Mouse (Mus musculus) lung, adult 2 months (tissue): ENCODE measurements at regions not wholly inside any gene's neighbourhood (a gene's known extent, or its start where the extent isn't known, plus 50 kb on each side); places are given as distances from the start of the nearest gene placed in this dataset.

Source experiments
- DNase-seq: peaks from one replicate; pipeline ENCODE4 v3.0.0; 2022
- H3K4me1 ChIP-seq: fragments of 200-500 bp; 2 replicates; pipeline ENCODE4 v1.6.1; 2011; ENCODE audit warnings: low read length; ENCODE audit not compliant: control insufficient read depth, insufficient read depth
- H3K4me3 ChIP-seq: fragments of 200-500 bp; replicated peaks from 2 replicates; pipeline ENCODE3; 2011; ENCODE audit warnings: low read depth, mild to moderate bottlenecking, control low read depth, low read length; ENCODE audit errors: extremely low read depth
- CTCF ChIP-seq: fragments of 200-500 bp; IDR thresholded peaks from 2 replicates; pipeline ENCODE4 v1.5.1; 2011; ENCODE audit warnings: mild to moderate bottlenecking, low read length, control low read depth; ENCODE audit not compliant: insufficient read depth
- POLR2A ChIP-seq: fragments of 200-500 bp; IDR thresholded peaks from 2 replicates; pipeline ENCODE4 v1.6.1; 2011; ENCODE audit warnings: low read depth, mild to moderate bottlenecking, control low read depth, low read length, borderline replicate concordance; ENCODE audit errors: extremely low read depth
- WGBS: fragments of 180-500 bp; shearing (Covaris S2); methylation state at CpG from one replicate; pipeline ENCODE4 v1.1.7; 2018; 5-methylcytosine and 5-hydroxymethylcytosine counted together

- Histone ChIP-seq H3K4me1 (peaks cover 2% of the 10 kb centered on the region; the same call in 1 of the 2 replicates), H3K4me3 (no peak overlapping the region)
- 31% methylated on average over 6 of the region's 6 CpGs for WGBS
- DNase-seq: no peak
- TF ChIP-seq CTCF: no peak
- TF ChIP-seq POLR2A: no peak
Observed at GRCm38 (mm10) chr2:146565693-146566092, 53.5 kb upstream of the Ralgapa2 start.

GRCm38 (mm10) chr2:146568171-146568842 lies 56.2 kb upstream of the Ralgapa2 start:
- no peak for DNase-seq
- Histone ChIP-seq H3K4me1 (no peaks in the 10 kb centered on the region; the same call in 1 of the 2 replicates), H3K4me3 (no peak overlapping the region)
- WGBS: 87% methylated on average over 11 of the region's 11 CpGs
- TF ChIP-seq CTCF (no peak), POLR2A (no peak)

GRCm38 (mm10) chr2:146571036-146571435 lies 58.9 kb upstream of the Ralgapa2 start:
- DNase-seq: no peak
- TF ChIP-seq CTCF: no peak
- no peak for TF ChIP-seq POLR2A
- 87% methylated on average over 11 of the region's 11 CpGs for WGBS
- Histone ChIP-seq H3K4me3 (no peak overlapping the region), H3K4me1 (peaks cover 2% of the 10 kb centered on the region)

GRCm38 (mm10) chr2:146571857-146572256 lies 59.7 kb upstream of the Ralgapa2 start:
- Histone ChIP-seq H3K4me1 (peaks cover 2% of the 10 kb centered on the region), H3K4me3 (no peak overlapping the region)
- DNase-seq: no peak
- TF ChIP-seq CTCF: no peak
- no peak for TF ChIP-seq POLR2A
- WGBS: 94% methylated on average over 9 of the region's 9 CpGs

- no peak for TF ChIP-seq POLR2A
- no peak for TF ChIP-seq CTCF
- no peak for DNase-seq
- 36% methylated on average over 3 of the region's 3 CpGs for WGBS
- H3K4me3 ChIP-seq: no peak overlapping the region
- H3K4me1 ChIP-seq: peaks cover 2% of the 10 kb centered on the region
Observed at GRCm38 (mm10) chr2:146575610-146576297, 63.6 kb upstream of the Ralgapa2 start.

GRCm38 (mm10) chr2:146576298-146576905 lies 64.3 kb upstream of the Ralgapa2 start:
- no peak for DNase-seq
- Histone ChIP-seq H3K4me1 (peaks cover 2% of the 10 kb centered on the region), H3K4me3 (no peak overlapping the region)
- no peak for TF ChIP-seq POLR2A
- TF ChIP-seq CTCF: no peak
- WGBS: 21% methylated on average over 4 of the region's 4 CpGs

- WGBS: 65% methylated on average over 3 of the region's 3 CpGs
Observed at GRCm38 (mm10) chr2:146577096-146577495, 65.0 kb upstream of the Ralgapa2 start.

GRCm38 (mm10) chr2:146581220-146581619 lies 69.1 kb upstream of the Ralgapa2 start:
- no peak for DNase-seq
- TF ChIP-seq POLR2A (no peak), CTCF (no peak)
- Histone ChIP-seq H3K4me1 (no peaks in the 10 kb centered on the region), H3K4me3 (no peak overlapping the region)
- 87% methylated on average over 3 of the region's 3 CpGs for WGBS

More at GRCm38 (mm10) chr2:146577096-146577495, 65.0 kb upstream of the Ralgapa2 start:
- no peak for DNase-seq
- no peak for TF ChIP-seq POLR2A
- no peak for TF ChIP-seq CTCF
- H3K4me3 ChIP-seq: no peak overlapping the region
- H3K4me1 ChIP-seq: peaks cover 2% of the 10 kb centered on the region

GRCm38 (mm10) chr2:146583807-146584388 lies 71.8 kb upstream of the Ralgapa2 start:
- TF ChIP-seq POLR2A (no peak), CTCF (no peak)
- Histone ChIP-seq H3K4me1 (peaks cover 2% of the 10 kb centered on the region), H3K4me3 (no peak overlapping the region)
- DNase-seq: no peak

- TF ChIP-seq POLR2A (no peak), CTCF (no peak)
- H3K4me3 ChIP-seq: no peak overlapping the region
- peaks cover 2% of the 10 kb centered on the region for H3K4me1 ChIP-seq
- DNase-seq: no peak
- 79% methylated on average over 1 of the region's 1 CpGs for WGBS
Observed at GRCm38 (mm10) chr2:146586381-146586780, 74.2 kb upstream of the Ralgapa2 start.
